ENCODE assay signal across 9 mouse cellular contexts in the genomic region with DNA sequence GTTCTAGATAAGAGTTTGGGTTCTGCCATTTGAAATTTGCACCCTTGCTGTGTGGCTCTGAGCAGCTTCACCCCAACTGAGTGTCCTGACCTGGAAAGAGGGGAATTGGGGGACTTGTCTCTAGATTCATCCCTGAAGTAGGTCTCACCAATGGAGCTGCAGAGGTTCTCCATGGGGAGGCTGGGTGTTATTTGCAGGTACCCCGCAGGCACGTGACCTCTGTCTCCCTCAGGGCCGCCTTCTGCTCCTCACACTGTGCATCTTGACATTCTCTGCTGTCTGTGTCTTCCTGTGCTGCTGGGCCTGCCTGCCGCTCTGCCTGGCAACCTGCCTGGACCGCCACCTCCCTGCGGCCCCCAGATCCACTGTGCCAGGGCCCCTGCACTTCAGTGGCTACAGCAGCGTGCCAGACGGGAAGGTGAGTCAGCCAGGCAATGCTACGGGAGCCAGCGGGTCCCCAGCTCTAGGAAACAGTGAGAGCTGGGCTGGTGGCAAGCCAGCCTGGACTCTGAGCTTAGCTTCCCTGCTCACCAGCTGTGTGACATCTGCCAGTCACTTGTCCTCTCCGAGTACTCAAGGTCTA. TPM values are rescaled to one million over a fixed set of nuclear protein-coding genes. Genes with fewer than 3 reads are reported as not detected.
A peak's percentile ranks its signal among the peaks of the same experiment; 100 is the strongest.
DNase-seq lines count a peak whose midpoint lies in the region; ATAC-seq lines count a peak whose summit lies in the region.
"Had no signal": no experiment of that assay in that cellular context is flagged by ENCODE, and none has a peak within 500 bp of the region (broad histone marks: within the 10 kb centered on the region; RNA-seq: fewer than 3 reads in every experiment).

No protein-coding gene starts in this region.

- H3K27me3 ChIP-seq in hindbrain, embryonic 13.5 days, result peaks cover 10% of the 10 kb centered on the region; the same call in 1 of the 2 replicates
- H3K27me3 ChIP-seq in hindbrain, embryonic 10.5 days (ENCODE audit: insufficient read depth, poor library complexity, severe bottlenecking), result peaks cover 18% of the 10 kb centered on the region; the same call in 1 of the 2 replicates
- H3K27me3 ChIP-seq in heart, embryonic 12.5 days (replicated peaks), result no peaks in the 10 kb centered on the region
- H3K27me3 ChIP-seq: neural tube, embryonic 12.5 days had no signal

- no peak overlapping the region; the same call in 1 of the 2 replicates for H3K9ac ChIP-seq in hindbrain, embryonic 13.5 days
- 0 out of 2 replicates have a peak overlapping the region, but pooled peaks have one; percentile 44 for H3K9ac ChIP-seq in heart, embryonic 12.5 days
- H3K9ac ChIP-seq: neural tube, embryonic 12.5 days had no signal

- no peak for ATAC-seq in hindbrain, embryonic 13.5 days (ENCODE audit: low FRiP score)
- ATAC-seq in heart, embryonic 12.5 days (ENCODE audit: insufficient number of reproducible peaks, low FRiP score), result no peak

- no peak overlapping the region for H3K4me2 ChIP-seq in hindbrain, embryonic 13.5 days
- peak overlapping the region; percentile 86 for H3K4me2 ChIP-seq in heart, embryonic 12.5 days
- H3K4me2 ChIP-seq: neural tube, embryonic 12.5 days had no signal

- 73% methylated on average over 11 of the region's 11 CpGs for WGBS in hindbrain, embryonic 13.5 days
- WGBS in hindbrain, embryonic 10.5 days, result 66% methylated on average over 11 of the region's 11 CpGs
- 45% methylated on average over 11 of the region's 11 CpGs for WGBS in heart, embryonic 12.5 days

- peak overlapping the region; percentile 30 for H3K27ac ChIP-seq in hindbrain, embryonic 13.5 days
- H3K27ac ChIP-seq in hindbrain, embryonic 10.5 days, result no peak overlapping the region
- H3K27ac ChIP-seq in heart, embryonic 12.5 days (ENCODE audit: poor library complexity, severe bottlenecking), result peak overlapping the region; percentile 63
- H3K27ac ChIP-seq: neural tube, embryonic 12.5 days had no signal

- no peaks in the 10 kb centered on the region for H3K9me3 ChIP-seq in hindbrain, embryonic 13.5 days
- no peaks in the 10 kb centered on the region for H3K9me3 ChIP-seq in hindbrain, embryonic 10.5 days
- H3K9me3 ChIP-seq in heart, embryonic 12.5 days (replicated peaks), result no peaks in the 10 kb centered on the region
- H3K9me3 ChIP-seq: neural tube, embryonic 12.5 days had no signal

- DNase-seq in hindbrain, embryonic 10.5 days (ENCODE audit: low spot score), result no peak
- DNase-seq in 3134 (ENCODE audit: extremely low read depth, insufficient read length, low spot score), result peak; percentile 85
- DNase-seq in adrenal gland, postnatal 25 days, result peak; percentile 67
- DNase-seq in right cerebral cortex, postnatal 14 days, result peak; percentile 54
- DNase-seq in urinary bladder, postnatal 10 days (ENCODE audit: low spot score), result no peak
- DNase-seq in gastrocnemius, postnatal 25 days, result no peak

- peaks cover 37% of the 10 kb centered on the region for H3K4me1 ChIP-seq in hindbrain, embryonic 13.5 days (replicated peaks)
- peaks cover 39% of the 10 kb centered on the region for H3K4me1 ChIP-seq in hindbrain, embryonic 10.5 days (replicated peaks)
- peaks cover 38% of the 10 kb centered on the region for H3K4me1 ChIP-seq in heart, embryonic 12.5 days (replicated peaks)

- H3K36me3 ChIP-seq in hindbrain, embryonic 13.5 days, result peaks cover 5% of the 10 kb centered on the region
- H3K36me3 ChIP-seq in hindbrain, embryonic 10.5 days, result peaks cover 6% of the 10 kb centered on the region; the same call in 1 of the 2 replicates
- H3K36me3 ChIP-seq in heart, embryonic 12.5 days, result peaks cover 37% of the 10 kb centered on the region
- H3K36me3 ChIP-seq: neural tube, embryonic 12.5 days had no signal

- no peak overlapping the region for H3K4me3 ChIP-seq in hindbrain, embryonic 13.5 days
- no peak overlapping the region for H3K4me3 ChIP-seq in hindbrain, embryonic 10.5 days
- H3K4me3 ChIP-seq in heart, embryonic 12.5 days, result 0 out of 2 replicates have a peak overlapping the region, but pooled peaks have one; percentile 1
- H3K4me3 ChIP-seq: neural tube, embryonic 12.5 days had no signal

RNA-seq across cellular contexts. Expression of gene St6galnac4, which starts 2.4 kb away (rescaled TPM):
- 22.8 and 23.4 TPM in 2 replicates for polyA plus RNA-seq in hindbrain, embryonic 13.5 days (2015; fragmentation: Nextera tagmentation; extraction: Ambion mirVana)
- 19.8 and 21.0 TPM in 2 replicates for polyA plus RNA-seq in hindbrain, embryonic 10.5 days (2016; fragmentation: Nextera tagmentation; extraction: Ambion mirVana)
- 8.8 and 9.4 TPM in 2 replicates for total RNA-seq in adrenal gland, postnatal 25 days (2021)
- polyA plus RNA-seq in heart, embryonic 12.5 days (2016; fragmentation: Nextera tagmentation; extraction: Ambion mirVana), result 45.6 and 47.2 TPM in 2 replicates
- 10 to 100 TPM; 24.6 to 29.2 TPM for total RNA-seq in gastrocnemius, postnatal 25 days (2021)

RNA-seq across cellular contexts. Expression of gene St6galnac6, which starts 10.2 kb away (rescaled TPM):
- polyA plus RNA-seq in hindbrain, embryonic 13.5 days (2015; fragmentation: Nextera tagmentation; extraction: Ambion mirVana), result 13.1 and 13.5 TPM in 2 replicates
- polyA plus RNA-seq in hindbrain, embryonic 10.5 days (2016; fragmentation: Nextera tagmentation; extraction: Ambion mirVana), result 12.7 and 14.1 TPM in 2 replicates
- 48.4 and 56.0 TPM in 2 replicates for total RNA-seq in adrenal gland, postnatal 25 days (2021)
- 31.6 and 35.3 TPM in 2 replicates for polyA plus RNA-seq in heart, embryonic 12.5 days (2016; fragmentation: Nextera tagmentation; extraction: Ambion mirVana)
- total RNA-seq in gastrocnemius, postnatal 25 days (2021), result 10 to 100 TPM; 37.3 to 42.6 TPM

RNA-seq across cellular contexts. Expression of gene 9430097D07Rik, which starts 13.8 kb away (rescaled TPM):
- polyA plus RNA-seq in hindbrain, embryonic 13.5 days (2015; fragmentation: Nextera tagmentation; extraction: Ambion mirVana), result 0.53 and 0.56 TPM in 2 replicates
- polyA plus RNA-seq in hindbrain, embryonic 10.5 days (2016; fragmentation: Nextera tagmentation; extraction: Ambion mirVana), result 0.11 and 0.39 TPM in 2 replicates
- total RNA-seq in adrenal gland, postnatal 25 days (2021), result not detected in 2 replicates
- polyA plus RNA-seq in heart, embryonic 12.5 days (2016; fragmentation: Nextera tagmentation; extraction: Ambion mirVana), result 0.18 and 0.24 TPM in 2 replicates
- not detected for total RNA-seq in gastrocnemius, postnatal 25 days (2021)

RNA-seq across cellular contexts. Expression of gene Pip5kl1, which starts 14.7 kb away (rescaled TPM):
- polyA plus RNA-seq in hindbrain, embryonic 13.5 days (2015; fragmentation: Nextera tagmentation; extraction: Ambion mirVana), result 9.0 and 9.6 TPM in 2 replicates
- polyA plus RNA-seq in hindbrain, embryonic 10.5 days (2016; fragmentation: Nextera tagmentation; extraction: Ambion mirVana), result 1.6 and 2.5 TPM in 2 replicates
- total RNA-seq in adrenal gland, postnatal 25 days (2021), result not detected in 2 replicates
- polyA plus RNA-seq in heart, embryonic 12.5 days (2016; fragmentation: Nextera tagmentation; extraction: Ambion mirVana), result 0.23 and 0.33 TPM in 2 replicates
- not detected for total RNA-seq in gastrocnemius, postnatal 25 days (2021)

RNA-seq across cellular contexts. Expression of gene Dpm2, which starts 18.6 kb away (rescaled TPM):
- 142 and 145 TPM in 2 replicates for polyA plus RNA-seq in hindbrain, embryonic 13.5 days (2015; fragmentation: Nextera tagmentation; extraction: Ambion mirVana)
- polyA plus RNA-seq in hindbrain, embryonic 10.5 days (2016; fragmentation: Nextera tagmentation; extraction: Ambion mirVana), result 116 and 131 TPM in 2 replicates
- total RNA-seq in adrenal gland, postnatal 25 days (2021), result 63.7 and 66.8 TPM in 2 replicates
- polyA plus RNA-seq in heart, embryonic 12.5 days (2016; fragmentation: Nextera tagmentation; extraction: Ambion mirVana), result 68.0 and 71.5 TPM in 2 replicates
- 10 to 100 TPM; 11.7 to 12.6 TPM for total RNA-seq in gastrocnemius, postnatal 25 days (2021)

Comparison
In these comparisons a context has a peak if more than half of its experiments do, and no peak if none do; other contexts are left out.
1. DNase-seq: peak in 3134 (single experiment), adrenal gland, postnatal 25 days (single experiment) and right cerebral cortex, postnatal 14 days (single experiment); none in hindbrain, embryonic 10.5 days (single experiment), urinary bladder, postnatal 10 days (single experiment) and gastrocnemius, postnatal 25 days (single experiment).